ENCODE assay signal across 16 mouse cellular contexts in the genomic region with DNA sequence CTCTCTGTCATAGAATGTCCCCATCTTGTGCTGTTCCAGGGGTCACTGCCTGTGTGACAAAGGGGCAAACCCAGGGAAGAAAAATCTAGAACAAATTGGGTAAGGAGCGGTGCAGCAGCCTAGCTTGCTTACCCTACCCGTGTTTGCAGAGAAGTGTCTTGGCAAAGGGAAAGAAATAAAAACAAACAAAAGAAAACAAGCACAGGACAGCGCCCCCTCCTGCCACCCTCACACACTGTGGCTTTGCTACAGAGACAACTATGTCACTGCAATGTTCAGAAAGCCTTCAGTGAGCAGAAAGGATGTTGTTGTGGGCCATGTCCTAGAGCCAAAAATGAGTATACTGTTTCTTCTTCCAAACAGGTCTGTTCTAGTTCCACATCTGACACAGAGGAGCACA.
"Had no signal": no experiment of that assay in that cellular context is flagged by ENCODE, and none has a peak within 500 bp of the region (broad histone marks: within the 10 kb centered on the region; RNA-seq: fewer than 3 reads in every experiment).

No protein-coding gene starts in this region.

- DNase-seq: kidney, adult 18-20 months; kidney, postnatal 25 days; layer of hippocampus, adult 9-11 months; left cerebral cortex, postnatal 4 days; liver, embryonic 13.5 days; lung, adult 2 months; right cerebral cortex, adult 18-20 months; right cerebral cortex, postnatal 25 days; thymus, adult 18-20 months; thymus, postnatal 14 days had no signal

- ATAC-seq: inflammation-experienced regulatory T-cells, adult 6 months had no signal

- H3K9me3 ChIP-seq: kidney, embryonic 15.5 days; limb, embryonic 13.5 days; liver, embryonic 13.5 days; midbrain, embryonic 12.5 days; neural tube, embryonic 15.5 days had no signal

- H3K4me2 ChIP-seq: kidney, embryonic 15.5 days; limb, embryonic 13.5 days; liver, embryonic 13.5 days; midbrain, embryonic 12.5 days; neural tube, embryonic 15.5 days had no signal

- H3K36me3 ChIP-seq: kidney, embryonic 15.5 days; limb, embryonic 13.5 days; liver, embryonic 13.5 days; midbrain, embryonic 12.5 days; neural tube, embryonic 15.5 days had no signal

- H3K27me3 ChIP-seq: kidney, embryonic 15.5 days; limb, embryonic 13.5 days; liver, embryonic 13.5 days; midbrain, embryonic 12.5 days; neural tube, embryonic 15.5 days had no signal

- H3K4me1 ChIP-seq: kidney, embryonic 15.5 days; limb, embryonic 13.5 days; liver, embryonic 13.5 days; midbrain, embryonic 12.5 days; neural tube, embryonic 15.5 days had no signal

- H3K27ac ChIP-seq: kidney, embryonic 15.5 days; limb, embryonic 13.5 days; liver, embryonic 13.5 days; midbrain, embryonic 12.5 days; neural tube, embryonic 15.5 days had no signal

- H3K9ac ChIP-seq: kidney, embryonic 15.5 days; limb, embryonic 13.5 days; liver, embryonic 13.5 days; midbrain, embryonic 12.5 days; neural tube, embryonic 15.5 days had no signal

- H3K4me3 ChIP-seq: kidney, embryonic 15.5 days; limb, embryonic 13.5 days; liver, embryonic 13.5 days; midbrain, embryonic 12.5 days; myocyte; neural tube, embryonic 15.5 days had no signal
